Mouse (Mus musculus) left cerebral cortex, postnatal 25 days (tissue): ENCODE data around the gene Plcz1. TPM values are rescaled to one million over a fixed set of nuclear protein-coding genes. Genes with fewer than 3 reads are reported as not detected.

Experiments used
- DNase-seq, 2 experiments: peaks; one replicate each; pipeline ENCODE4 v3.0.0; 2022; ENCODE audit warnings: low spot score in 2 of 2, mixed read lengths in 1 of 2
- intact Hi-C: fragments of 180-260 bp; cut with DNase I; formaldehyde crosslinking; loops from one replicate; pipeline ENCODE4 v1.15.1; 2025
- total RNA-seq, 2 experiments: library from RNA; stranded (reverse); gene quantifications; 2 replicates each; pipeline ENCODE4 v1.2.3; 2021

Gene Plcz1
- 1 to 10 TPM in 1 of 2 experiments, under 1 TPM in 1; 0.85 to 1.3 TPM for total RNA-seq

- DNase-seq: no peak
Observed at GRCm38 (mm10) chr6:140041357-140041756, at the start of gene Plcz1. Gene Plcz1 (minus strand): TSS chr6:140041457.

DNA sequence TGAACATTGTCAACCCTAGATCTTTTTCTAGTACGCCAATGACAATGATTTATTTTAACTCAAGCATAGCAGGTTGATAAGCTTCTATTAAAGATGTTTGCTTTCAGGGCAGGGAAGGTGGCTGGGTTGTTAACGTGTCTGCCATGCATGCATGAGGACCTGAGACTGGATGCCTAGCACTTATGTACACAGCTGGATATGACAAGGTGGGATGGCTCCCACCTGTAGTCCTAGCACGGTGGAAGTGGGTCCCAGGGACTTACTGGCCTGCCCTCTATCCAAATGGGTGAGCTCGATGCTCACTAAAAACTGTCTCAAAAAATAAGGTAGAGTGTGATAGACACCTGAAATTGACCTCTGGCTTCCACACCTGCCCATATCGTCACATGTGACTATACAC lies 48.6 kb upstream of the Plcz1 start:
- intact Hi-C loops: no loop called here
- no peak for DNase-seq

More at GRCm38 (mm10) chr6:140041357-140041756, at the start of gene Plcz1:
- intact Hi-C loops: no loop called here

DNA sequence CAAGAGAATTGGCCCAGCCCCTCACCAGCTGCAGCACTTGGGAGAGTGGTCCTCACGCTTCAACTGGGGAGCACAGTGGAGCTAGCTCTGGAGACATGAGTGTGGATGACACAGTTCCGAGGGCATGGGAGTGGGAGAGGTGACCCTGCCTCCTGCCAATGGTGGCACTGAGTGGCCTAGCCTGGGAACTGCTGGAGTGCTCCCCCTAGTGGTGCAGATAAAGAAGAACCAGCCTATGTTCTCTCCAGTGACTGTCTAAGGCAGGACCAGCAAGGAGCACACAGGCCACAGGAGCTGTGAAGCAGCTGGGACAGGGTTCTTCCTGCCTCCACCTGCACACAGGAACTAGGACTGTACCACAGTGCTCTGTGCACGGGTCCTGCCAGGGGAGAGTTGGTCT lies 40.5 kb upstream of the Plcz1 start:
- intact Hi-C loops: no loop called here
- no peak for DNase-seq

DNA sequence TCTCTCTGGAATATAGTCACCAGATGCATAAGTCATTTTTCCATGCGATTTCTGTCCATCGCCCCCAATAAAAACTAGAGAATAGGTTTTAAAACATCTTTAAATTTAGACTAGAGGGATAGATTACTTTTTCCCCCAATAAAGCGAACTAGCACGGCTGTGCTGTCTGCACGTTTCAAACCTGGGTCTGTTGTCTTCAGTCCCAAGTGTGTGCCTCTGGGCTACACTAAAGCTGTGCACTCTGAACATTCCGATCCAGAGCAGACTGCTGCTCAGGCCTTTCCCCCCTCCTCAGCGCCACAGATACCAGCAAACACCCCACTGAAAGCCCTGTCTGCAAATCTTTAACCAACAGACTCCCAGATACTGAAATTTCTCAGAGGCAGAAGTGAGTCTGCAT lies 39.7 kb upstream of the Plcz1 start:
- intact Hi-C loops: no loop called here
- no peak for DNase-seq

DNA sequence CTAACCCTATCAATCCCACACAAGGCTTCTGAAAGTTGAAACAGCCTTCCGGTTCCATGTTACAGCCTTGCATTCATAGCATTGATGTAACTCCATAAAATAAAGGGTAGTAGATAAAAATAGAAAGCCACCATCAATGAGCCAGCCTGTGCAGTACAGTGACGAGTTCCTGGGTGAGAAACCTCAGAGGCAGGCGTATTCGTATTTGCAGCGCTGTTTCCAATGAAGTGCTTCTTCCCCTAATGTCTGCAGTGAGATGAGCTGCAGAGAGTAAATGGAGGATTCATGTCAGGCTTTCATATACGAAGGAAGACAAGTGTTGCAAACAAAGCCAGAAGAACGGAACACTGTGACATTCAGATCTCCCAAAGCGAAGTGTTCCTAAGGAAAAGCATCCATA lies 27.9 kb upstream of the Plcz1 start:
- intact Hi-C loops: no loop called here
- peak in 1 of 2 experiments; percentile 31 for DNase-seq

DNA sequence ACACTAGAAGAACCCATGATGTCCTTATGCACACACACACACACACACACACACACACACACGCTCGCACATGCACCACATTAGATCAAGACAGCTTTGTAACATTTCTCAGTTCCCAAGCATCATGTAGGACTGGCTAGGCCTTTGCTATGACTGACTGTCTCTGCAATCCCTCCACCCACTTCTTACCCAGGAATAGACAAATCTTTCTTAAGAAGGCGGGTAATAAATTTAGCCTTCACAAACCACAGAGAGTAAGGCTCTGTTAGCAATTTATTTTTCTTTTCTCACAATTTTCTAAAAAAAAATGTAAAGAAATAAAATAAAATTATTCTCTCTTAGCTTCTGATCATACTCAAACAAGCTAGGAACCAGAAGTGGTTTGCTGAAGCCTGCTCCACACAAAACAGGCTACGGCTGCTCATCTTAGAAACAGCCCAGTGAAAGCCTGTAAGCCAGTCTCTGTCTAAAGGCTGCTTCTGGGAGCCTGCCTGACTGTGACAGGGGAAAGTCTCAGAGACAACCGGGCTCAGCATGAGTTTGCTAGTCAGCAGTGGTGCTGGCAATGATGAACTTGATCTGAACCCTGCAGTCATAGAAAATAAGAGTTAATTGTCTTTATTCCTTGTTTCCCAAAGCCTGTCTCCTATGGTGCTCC lies 13.1 kb upstream of the Plcz1 start:
- DNase-seq: peak; percentile 14 to 81
- intact Hi-C loops: loop anchor here (2.0 kb wide), 1 partner anchor 180 kb away; no protein-coding TSS in a partner anchor

- no peak for DNase-seq
- intact Hi-C loops: no loop called here
Observed at GRCm38 (mm10) chr6:140051476-140051875, 10.2 kb upstream of the Plcz1 start.

GRCm38 (mm10) chr6:140040952-140041351 lies 305 bp downstream of the Plcz1 start, which contains the start of gene Capza3:
Gene Capza3 (plus strand): TSS chr6:140041252.
- intact Hi-C loops: no loop called here
- no peak for DNase-seq

- no peak for DNase-seq
- intact Hi-C loops: no loop called here
Observed at GRCm38 (mm10) chr6:140024404-140024803, 16.9 kb downstream of the Plcz1 start.

DNA sequence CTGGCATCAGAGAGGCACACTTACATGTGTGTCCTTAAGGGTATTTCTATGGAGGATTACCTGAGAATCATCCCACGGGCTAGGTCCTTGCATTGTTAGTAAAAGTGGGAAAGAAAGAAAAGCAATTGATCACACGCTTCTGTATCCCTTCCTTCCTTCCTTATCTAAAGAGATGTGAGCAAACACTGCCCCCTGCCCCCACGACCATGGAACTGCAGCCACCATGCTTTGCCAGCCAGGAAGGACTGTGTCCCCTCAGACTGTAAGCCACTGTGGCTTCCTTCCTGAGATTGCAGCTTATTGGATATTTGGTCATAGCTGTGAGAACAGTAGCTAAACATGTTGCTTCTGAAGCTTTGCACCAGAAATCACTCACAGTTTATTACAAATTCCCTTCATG lies 36.1 kb downstream of the Plcz1 start:
- intact Hi-C loops: no loop called here
- DNase-seq: no peak

- DNase-seq: no peak
- intact Hi-C loops: no loop called here
Observed at GRCm38 (mm10) chr6:139989597-139989996, 51.7 kb downstream of the Plcz1 start.

DNA sequence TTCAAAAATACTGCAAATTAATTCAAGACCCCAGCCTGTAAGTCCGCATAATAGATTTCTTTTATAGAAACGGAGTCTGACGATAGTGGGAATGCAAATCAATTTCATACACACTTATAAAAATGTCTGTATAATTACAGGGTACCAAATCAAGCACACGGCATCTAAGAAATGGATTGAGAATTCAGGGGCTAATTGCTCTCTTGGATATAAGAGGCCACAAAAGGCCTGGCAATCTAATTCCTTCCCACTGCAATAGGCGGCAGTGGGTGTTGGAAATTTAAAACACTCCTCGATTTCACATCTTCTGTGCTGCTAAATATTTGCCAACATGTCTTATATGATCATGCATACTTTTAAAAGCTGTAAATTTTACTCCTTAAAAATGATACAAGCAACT lies 52.2 kb downstream of the Plcz1 start:
- no peak for DNase-seq
- intact Hi-C loops: no loop called here

DNA sequence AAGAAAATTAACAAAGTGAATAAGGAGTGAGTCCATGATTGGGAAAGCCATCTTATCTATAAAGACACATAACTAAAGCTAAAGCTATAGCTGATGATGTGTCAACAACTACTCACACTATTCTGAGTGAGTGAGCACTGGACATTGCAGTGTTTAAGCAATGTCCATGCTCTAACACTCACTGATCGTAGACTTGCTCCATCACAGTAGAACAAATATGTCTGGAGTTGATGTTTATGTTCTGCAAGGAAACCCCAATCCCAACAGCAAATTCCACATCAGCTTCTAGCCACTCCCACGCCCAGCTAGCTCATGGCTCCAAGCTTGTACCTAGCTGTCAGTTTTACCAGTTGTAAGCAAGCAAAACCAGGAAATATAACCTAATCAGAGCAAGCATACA lies 54.7 kb downstream of the Plcz1 start:
- intact Hi-C loops: no loop called here
- no peak for DNase-seq

- DNase-seq: no peak
- intact Hi-C loops: loop anchor here (5.0 kb wide), 1 partner anchor 107 kb away; no protein-coding TSS in a partner anchor
Observed at GRCm38 (mm10) chr6:139984069-139984468, 57.2 kb downstream of the Plcz1 start.

DNA sequence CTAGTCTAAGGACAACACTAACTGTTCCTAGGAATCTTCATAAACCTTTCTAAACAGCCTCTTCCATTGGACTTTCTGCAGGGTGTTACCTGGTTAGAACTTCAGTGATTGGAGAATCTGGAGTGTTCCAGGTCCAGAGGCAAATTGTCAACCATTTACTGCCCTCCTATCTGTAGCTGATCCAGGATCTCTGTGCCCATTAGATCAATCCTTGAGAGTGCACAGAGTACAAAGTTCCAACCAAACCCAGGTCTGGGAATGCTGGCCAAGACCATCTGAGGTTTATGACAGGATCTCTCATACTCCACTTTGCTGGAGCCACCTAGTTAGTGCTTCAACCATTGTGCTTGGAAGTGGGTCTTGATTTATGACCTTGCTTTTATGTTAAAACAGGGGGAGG lies 60.2 kb downstream of the Plcz1 start:
- no peak for DNase-seq
- intact Hi-C loops: loop anchor here (5.0 kb wide), 1 partner anchor 104 kb away; no protein-coding TSS in a partner anchor

- intact Hi-C loops: no loop called here
Observed at GRCm38 (mm10) chr6:139978114-139978513, 63.1 kb downstream of the Plcz1 start.

GRCm38 (mm10) chr6:139974668-139975067 lies 66.6 kb downstream of the Plcz1 start:
- intact Hi-C loops: no loop called here
- no peak for DNase-seq

More at GRCm38 (mm10) chr6:139978114-139978513, 63.1 kb downstream of the Plcz1 start:
- peak in 1 of 2 experiments; percentile 56 for DNase-seq

DNA sequence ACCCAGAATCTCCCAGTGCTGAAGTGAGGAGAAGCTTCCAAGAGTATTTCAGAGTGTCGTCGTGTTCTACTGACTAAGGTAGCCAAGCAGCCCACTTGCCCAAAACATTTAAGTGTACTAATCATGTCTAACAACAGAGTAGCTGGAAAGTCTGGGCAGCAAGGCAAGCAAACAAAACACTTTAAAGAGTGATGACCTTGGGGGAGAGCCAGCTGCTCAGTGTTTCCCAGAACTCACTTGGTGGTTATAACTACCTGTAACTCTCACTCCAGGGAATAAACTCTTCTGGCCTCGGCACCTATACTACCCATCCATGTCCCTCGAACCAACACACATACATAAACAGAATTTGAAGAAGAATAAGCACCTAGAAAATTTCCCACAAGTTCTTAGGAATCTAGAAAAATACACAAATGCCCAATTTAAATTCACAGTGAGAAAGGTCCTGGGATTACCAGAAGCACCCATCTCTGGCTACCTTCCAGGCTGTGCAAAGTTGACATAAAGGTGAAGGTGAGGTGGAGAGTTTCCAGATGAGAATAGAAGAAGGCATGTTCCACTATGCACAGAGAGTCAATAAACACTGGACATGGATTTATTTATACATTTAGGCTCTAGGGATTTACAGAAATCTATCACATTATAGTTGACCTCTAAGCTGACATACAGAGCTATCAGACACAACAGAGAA lies 69.5 kb downstream of the Plcz1 start:
- no peak for DNase-seq
- intact Hi-C loops: no loop called here

- DNase-seq: peak in 1 of 2 experiments; percentile 49
- intact Hi-C loops: no loop called here
Observed at GRCm38 (mm10) chr6:139966684-139967083, 74.6 kb downstream of the Plcz1 start.

GRCm38 (mm10) chr6:139964895-139965294 lies 76.4 kb downstream of the Plcz1 start:
- no peak for DNase-seq

GRCm38 (mm10) chr6:139963775-139964174 lies 77.5 kb downstream of the Plcz1 start:
- intact Hi-C loops: no loop called here

More at GRCm38 (mm10) chr6:139964895-139965294, 76.4 kb downstream of the Plcz1 start:
- intact Hi-C loops: no loop called here

More at GRCm38 (mm10) chr6:139963775-139964174, 77.5 kb downstream of the Plcz1 start:
- no peak for DNase-seq
